Comparison of ENCODE assay signal across 8 mouse cellular contexts in the genomic region with DNA sequence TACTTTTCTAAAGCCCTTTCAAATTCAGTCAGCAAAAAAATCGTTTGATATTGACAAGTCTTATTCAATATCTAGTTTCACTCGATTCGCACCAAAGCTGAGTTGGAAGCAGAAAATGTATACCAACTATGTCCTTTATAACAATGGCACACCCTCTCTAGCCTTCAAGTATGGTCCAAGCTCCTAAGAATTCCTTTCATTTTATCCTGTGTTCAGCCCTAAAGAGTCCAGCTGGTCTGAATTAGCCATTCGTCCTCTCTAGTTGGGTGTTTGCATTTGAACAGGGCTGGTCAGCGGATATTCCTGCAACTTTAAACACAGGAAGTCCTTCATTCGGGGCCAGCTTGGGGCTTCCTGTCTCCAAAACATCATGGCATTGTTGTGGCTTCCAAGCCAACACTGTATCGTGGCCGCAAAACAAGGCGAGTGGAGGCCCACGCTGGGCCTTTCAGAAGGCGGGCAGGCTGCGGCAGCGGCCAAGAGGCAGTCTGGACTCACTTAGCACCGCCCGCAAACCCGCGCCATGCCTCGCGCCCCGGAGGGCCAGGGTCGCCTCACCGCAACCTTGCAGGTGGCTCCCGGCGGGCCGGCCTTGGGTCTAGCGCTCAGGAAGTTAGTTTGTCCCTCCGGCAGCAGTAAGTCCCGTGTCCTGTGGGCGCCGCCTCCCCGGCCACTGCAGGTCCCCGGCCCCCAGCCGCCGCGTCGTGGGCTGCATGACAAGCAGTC.
DNase-seq lines count a peak whose midpoint lies in the region; ATAC-seq and TF ChIP-seq lines count a peak whose summit lies in the region.

No protein-coding gene starts in this region.

- H3K9ac ChIP-seq in MEL (ENCODE audit: control insufficient read depth, low read depth, low read length, poor library complexity, severe bottlenecking) = peak overlapping the region; percentile 89
- peak overlapping the region; percentile 89 for H3K9ac ChIP-seq in embryonic facial prominence, embryonic 11.5 days (replicated peaks; ENCODE audit: low read length)
- H3K9ac ChIP-seq in heart, embryonic 16.5 days (ENCODE audit: low read length) = peak overlapping the region; percentile 98
- H3K9ac ChIP-seq in limb, embryonic 11.5 days (ENCODE audit: low read length) = peak overlapping the region; percentile 82
- peak overlapping the region; percentile 88 for H3K9ac ChIP-seq in stomach, embryonic 16.5 days (ENCODE audit: low read length)

- no peak for TF ChIP-seq EP300 in MEL (IDR thresholded peaks at IDR 0.05; ENCODE audit: low read depth in 1 of 2, low read length in 2 of 2)

- peak overlapping the region; percentile 70 for H3K4me2 ChIP-seq in embryonic facial prominence, embryonic 11.5 days (ENCODE audit: low read depth, low read length)
- H3K4me2 ChIP-seq in heart, embryonic 16.5 days (ENCODE audit: low read depth, low read length) = peak overlapping the region; percentile 82
- peak overlapping the region; percentile 90 for H3K4me2 ChIP-seq in limb, embryonic 11.5 days (ENCODE audit: low read depth, severe bottlenecking)
- H3K4me2 ChIP-seq in stomach, embryonic 16.5 days (ENCODE audit: low read depth, low read length) = peak overlapping the region; percentile 72

- H3K36me3 ChIP-seq in MEL (ENCODE audit: control insufficient read depth in 1 of 2, insufficient read depth in 2 of 2, low read length in 2 of 2) = peaks cover 0 to 43% of the 10 kb centered on the region in 2 experiments; a peak in 2 of 4 replicates
- no peaks in the 10 kb centered on the region for H3K36me3 ChIP-seq in embryonic facial prominence, embryonic 11.5 days (replicated peaks; ENCODE audit: control insufficient read depth, insufficient read depth, low read depth, low read length)
- H3K36me3 ChIP-seq in heart, embryonic 16.5 days (ENCODE audit: control insufficient read depth, insufficient read depth) = 0 out of 2 replicates have a peak, but pooled peaks cover 2% of the 10 kb centered on the region
- peaks cover 12% of the 10 kb centered on the region for H3K36me3 ChIP-seq in limb, embryonic 11.5 days (ENCODE audit: control insufficient read depth, insufficient read depth, low read length)
- H3K36me3 ChIP-seq in stomach, embryonic 16.5 days (ENCODE audit: control insufficient read depth, insufficient read depth, low read length) = no peaks in the 10 kb centered on the region

- no peak for TF ChIP-seq RAD21 in MEL (IDR thresholded peaks at IDR 0.05; ENCODE audit: low read depth, low read length)

- 2% methylated on average over 35 of the region's 36 CpGs for WGBS in embryonic facial prominence, embryonic 11.5 days
- 3% methylated on average over 36 of the region's 36 CpGs for WGBS in heart, embryonic 16.5 days
- 4% methylated on average over 36 of the region's 36 CpGs for WGBS in limb, embryonic 11.5 days
- WGBS in stomach, embryonic 16.5 days = 1% methylated on average over 36 of the region's 36 CpGs

- no peak for TF ChIP-seq POLR2A in MEL (IDR thresholded peaks at IDR 0.05; ENCODE audit: control insufficient read depth in 1 of 2, insufficient read depth in 1 of 2, low read depth in 1 of 2, low read length in 2 of 2, poor library complexity in 1 of 2)

- H3K27ac ChIP-seq in MEL (ENCODE audit: control insufficient read depth, low read depth, low read length) = peak overlapping the region; percentile 34
- peak overlapping the region; percentile 81 for H3K27ac ChIP-seq in embryonic facial prominence, embryonic 11.5 days (replicated peaks; ENCODE audit: low read depth, low read length)
- H3K27ac ChIP-seq in heart, embryonic 16.5 days (ENCODE audit: low read length) = peak overlapping the region; percentile 99
- H3K27ac ChIP-seq in limb, embryonic 11.5 days (replicated peaks; ENCODE audit: low read depth, low read length) = peak overlapping the region; percentile 96
- H3K27ac ChIP-seq in stomach, embryonic 16.5 days (ENCODE audit: low read length) = peak overlapping the region; percentile 94

- peaks cover 32% of the 10 kb centered on the region for H3K79me2 ChIP-seq in MEL (ENCODE audit: control insufficient read depth, insufficient read depth, low read length, poor library complexity)

- H3K4me3 ChIP-seq in MEL (ENCODE audit: control insufficient read depth in 1 of 2, insufficient read depth in 1 of 2, low read depth in 2 of 2, low read length in 2 of 2) = peak overlapping the region; percentile 70 to 74
- peak overlapping the region; percentile 77 for H3K4me3 ChIP-seq in embryonic facial prominence, embryonic 11.5 days (ENCODE audit: low read depth, low read length)
- peak overlapping the region; percentile 87 for H3K4me3 ChIP-seq in heart, embryonic 16.5 days (ENCODE audit: low read length)
- peak overlapping the region; percentile 74 for H3K4me3 ChIP-seq in limb, embryonic 11.5 days (ENCODE audit: low read depth, low read length)
- H3K4me3 ChIP-seq in stomach, embryonic 16.5 days (replicated peaks; ENCODE audit: low read length) = peak overlapping the region; percentile 80

- no peaks in the 10 kb centered on the region for H3K27me3 ChIP-seq in MEL (ENCODE audit: control insufficient read depth in 1 of 2, insufficient read depth in 2 of 2, low read length in 2 of 2)
- H3K27me3 ChIP-seq in embryonic facial prominence, embryonic 11.5 days (ENCODE audit: control insufficient read depth, insufficient read depth, low read length) = no peaks in the 10 kb centered on the region
- no peaks in the 10 kb centered on the region for H3K27me3 ChIP-seq in heart, embryonic 16.5 days (ENCODE audit: control insufficient read depth, insufficient read depth, low read length)
- H3K27me3 ChIP-seq in limb, embryonic 11.5 days (ENCODE audit: control insufficient read depth, insufficient read depth, low read length) = no peaks in the 10 kb centered on the region
- no peaks in the 10 kb centered on the region for H3K27me3 ChIP-seq in stomach, embryonic 16.5 days (ENCODE audit: control insufficient read depth, insufficient read depth, low read length)

- H3K4me1 ChIP-seq in MEL (ENCODE audit: control insufficient read depth in 1 of 2, insufficient read depth in 2 of 2, low read length in 2 of 2) = peaks cover 21 to 30% of the 10 kb centered on the region in 2 experiments
- 0 out of 2 replicates have a peak, but pooled peaks cover 3% of the 10 kb centered on the region for H3K4me1 ChIP-seq in embryonic facial prominence, embryonic 11.5 days (ENCODE audit: control insufficient read depth, insufficient read depth, low read length)
- H3K4me1 ChIP-seq in heart, embryonic 16.5 days (ENCODE audit: control insufficient read depth, insufficient read depth, low read length) = peaks cover 71% of the 10 kb centered on the region
- peaks cover 40% of the 10 kb centered on the region for H3K4me1 ChIP-seq in limb, embryonic 11.5 days (ENCODE audit: control insufficient read depth, insufficient read depth, low read length)
- H3K4me1 ChIP-seq in stomach, embryonic 16.5 days (ENCODE audit: control insufficient read depth, insufficient read depth, low read length) = peaks cover 54% of the 10 kb centered on the region

- no peaks in the 10 kb centered on the region for H3K9me3 ChIP-seq in MEL (replicated peaks; ENCODE audit: insufficient read depth, low read length)
- no peaks in the 10 kb centered on the region for H3K9me3 ChIP-seq in embryonic facial prominence, embryonic 11.5 days (replicated peaks; ENCODE audit: control insufficient read depth, low read length)
- H3K9me3 ChIP-seq in heart, embryonic 16.5 days (replicated peaks; ENCODE audit: control insufficient read depth, low read length) = no peaks in the 10 kb centered on the region
- H3K9me3 ChIP-seq in limb, embryonic 11.5 days (ENCODE audit: control insufficient read depth, low read length) = no peaks in the 10 kb centered on the region
- H3K9me3 ChIP-seq in stomach, embryonic 16.5 days (replicated peaks; ENCODE audit: control insufficient read depth, low read length) = no peaks in the 10 kb centered on the region

- peak; percentile 64 for ATAC-seq in embryonic facial prominence, embryonic 11.5 days (replicated peaks; ENCODE audit: insufficient number of reproducible peaks, low FRiP score, low TSS enrichment, low read depth)
- ATAC-seq in heart, embryonic 16.5 days (replicated peaks; ENCODE audit: extremely low read depth, insufficient read depth, low FRiP score) = peak; percentile 8
- ATAC-seq in limb, embryonic 11.5 days (ENCODE audit: insufficient number of reproducible peaks, low FRiP score, low TSS enrichment, low read depth) = peak; percentile 58
- ATAC-seq in megakaryocyte-erythroid progenitor cell, adult 5-6 weeks (replicated peaks; ENCODE audit: low FRiP score, low TSS enrichment, poor library complexity, severe bottlenecking) = peak; percentile 29
- ATAC-seq in stomach, embryonic 16.5 days (ENCODE audit: insufficient read depth, low FRiP score) = peak; percentile 19; the same call in 1 of the 2 replicates

- TF ChIP-seq CTCF in MEL (IDR thresholded peaks at IDR 0.05 in 2 of 3, conservative IDR thresholded peaks at IDR 0.05 in 1 of 3; ENCODE audit: control insufficient read depth in 1 of 3, insufficient read depth in 1 of 3, low read depth in 2 of 3, low read length in 3 of 3, poor library complexity in 1 of 3, severe bottlenecking in 1 of 3) = no peak

- DNase-seq in kidney, adult 11 months = peak; percentile 48
- DNase-seq in kidney, postnatal 4 days = no peak
- DNase-seq in MEL (ENCODE audit: low read depth, low spot score) = no peak
- peak; percentile 83 for DNase-seq in embryonic facial prominence, embryonic 11.5 days (ENCODE audit: low spot score)
- DNase-seq in limb, embryonic 11.5 days (ENCODE audit: low spot score) = no peak

TF ChIP-seq in MEL, 35 proteins besides CTCF, POLR2A, EP300 and RAD21:
- peak; percentile 11; the same call in 1 of the 2 replicates for TF ChIP-seq SIN3A (IDR thresholded peaks at IDR 0.05; ENCODE audit: low read length)
- TF ChIP-seq ZC3H11A (IDR thresholded peaks at IDR 0.05; ENCODE audit: low read depth, low read length) = no peak
- 0 out of 2 replicates have a peak, but pooled peaks have one; percentile 36 for TF ChIP-seq CHD1 (IDR thresholded peaks at IDR 0.05; ENCODE audit: low read depth, low read length)
- peak; percentile 66; the same call in 1 of the 2 replicates for TF ChIP-seq MAX (IDR thresholded peaks at IDR 0.05; ENCODE audit: low read length)

Comparison
In these comparisons a context has a peak if more than half of its experiments do, and no peak if none do; other contexts are left out.
1. DNase-seq: peak in kidney, adult 11 months (single experiment) and embryonic facial prominence, embryonic 11.5 days (single experiment); none in kidney, postnatal 4 days (0 of 2), MEL (single experiment) and limb, embryonic 11.5 days (single experiment).
2. H3K27ac ChIP-seq: peak in every context shown above with its lines; median percentile 99 in heart, embryonic 16.5 days; 96 in limb, embryonic 11.5 days; 94 in stomach, embryonic 16.5 days; 81 in embryonic facial prominence, embryonic 11.5 days; 34 in MEL.
3. ATAC-seq: peak in every context shown above with its lines; median percentile 64 in embryonic facial prominence, embryonic 11.5 days; 58 in limb, embryonic 11.5 days; 29 in megakaryocyte-erythroid progenitor cell, adult 5-6 weeks; 19 in stomach, embryonic 16.5 days; 8 in heart, embryonic 16.5 days.
4. Peak in every context shown above with its lines, with median percentiles within 50 percentile points of each other: H3K4me3 ChIP-seq, H3K9ac ChIP-seq and H3K4me2 ChIP-seq.